Mouse (Mus musculus): ENCODE results near the gene Stac3.

DNA sequence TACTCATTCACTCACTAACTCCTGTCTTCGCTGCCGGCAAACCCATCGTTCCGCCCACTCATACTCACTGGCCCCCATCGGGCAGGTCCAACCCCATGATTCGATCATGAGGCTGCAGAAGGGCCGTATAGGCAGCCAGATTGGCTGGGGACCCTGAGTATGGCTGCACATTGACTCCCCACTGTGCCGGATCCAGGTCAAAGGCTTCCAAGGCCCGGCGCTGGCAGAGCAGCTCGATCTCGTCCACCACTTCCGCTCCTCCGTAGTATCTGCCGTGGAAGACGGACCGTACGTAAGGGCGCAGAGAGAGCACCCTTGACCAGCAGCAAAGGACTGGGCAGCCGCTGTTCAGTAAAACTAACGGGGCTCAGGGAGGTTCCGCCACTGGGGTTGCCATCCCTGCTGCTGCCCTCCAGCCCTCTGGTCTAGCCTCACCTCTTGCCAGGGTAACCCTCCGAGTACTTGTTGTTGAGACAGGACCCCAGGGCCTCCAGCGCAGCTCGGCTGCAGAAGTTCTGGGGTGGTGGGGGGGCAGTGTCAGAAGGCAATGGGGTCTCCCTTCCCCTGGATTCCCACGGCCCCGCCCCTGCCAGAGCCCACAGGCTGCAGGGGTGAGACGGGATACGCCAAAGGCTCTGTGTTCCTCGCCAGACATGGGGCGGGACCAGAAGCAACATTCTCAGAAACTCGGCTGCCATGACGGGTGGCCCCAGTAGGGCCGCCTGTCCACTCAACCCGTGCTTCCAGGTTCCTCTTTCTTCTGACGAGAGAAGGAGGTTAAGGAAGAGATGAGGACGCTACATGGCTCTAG is 18.6 kb downstream of the Stac3 start:
- no peak for TF ChIP-seq POLR2A (IDR thresholded peaks at IDR 0.05; ENCODE audit: borderline replicate concordance, extremely low read depth, insufficient read depth, insufficient read length, poor library complexity, severe bottlenecking)
- TF ChIP-seq CTCF (IDR thresholded peaks at IDR 0.05; ENCODE audit: borderline replicate concordance, extremely low read depth, insufficient read depth, insufficient read length) = no peak
